Mouse (Mus musculus): Measurements from ENCODE around the gene Wapl.

Gene Wapl

DNA sequence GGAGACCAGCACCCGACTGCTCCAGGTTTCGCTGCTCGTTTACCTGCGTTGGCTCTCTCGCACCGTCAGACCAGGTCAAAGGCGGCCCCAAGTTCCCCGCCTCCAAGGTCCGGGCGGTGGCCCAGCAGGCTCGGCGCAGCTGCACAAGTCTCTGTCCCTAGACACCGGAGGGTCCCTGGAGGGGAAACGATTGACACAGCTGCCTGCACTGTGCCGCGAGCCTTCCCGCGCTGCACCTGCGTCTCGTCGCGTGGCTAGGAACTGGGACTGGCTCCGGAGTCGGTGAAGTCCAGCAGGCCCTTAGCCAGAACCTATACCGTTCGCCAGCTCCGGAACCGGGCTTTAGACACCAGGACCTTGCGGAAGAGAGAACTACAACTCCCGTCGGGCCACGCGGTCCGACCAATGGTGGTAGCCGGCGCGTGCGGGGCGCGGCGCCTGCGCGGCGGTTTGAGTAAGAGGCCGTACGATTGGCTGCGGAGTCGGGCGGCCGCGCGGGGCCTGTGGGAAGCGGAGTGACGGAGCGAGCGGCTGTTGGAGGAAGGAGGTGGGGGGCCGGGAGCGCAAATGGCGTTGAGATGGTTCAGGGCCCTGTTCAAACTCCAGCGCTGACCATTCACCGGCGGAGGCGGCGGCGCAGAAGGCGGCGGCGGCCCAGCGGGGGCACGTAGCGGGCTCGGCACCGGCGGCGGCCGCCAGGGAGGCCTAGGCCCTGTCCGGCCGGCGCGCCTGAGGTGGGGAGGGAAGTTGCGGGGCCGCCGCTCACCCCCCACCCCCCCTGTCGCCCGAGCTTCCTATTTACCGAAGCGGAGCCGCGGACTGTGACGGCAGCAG is at the start of gene Wapl:
Wapl (plus strand) TSS at position 534 of the 834 bp plus-strand sequence.
- DNase-seq (ENCODE audit: low read depth, low spot score): peak; percentile 99

DNA sequence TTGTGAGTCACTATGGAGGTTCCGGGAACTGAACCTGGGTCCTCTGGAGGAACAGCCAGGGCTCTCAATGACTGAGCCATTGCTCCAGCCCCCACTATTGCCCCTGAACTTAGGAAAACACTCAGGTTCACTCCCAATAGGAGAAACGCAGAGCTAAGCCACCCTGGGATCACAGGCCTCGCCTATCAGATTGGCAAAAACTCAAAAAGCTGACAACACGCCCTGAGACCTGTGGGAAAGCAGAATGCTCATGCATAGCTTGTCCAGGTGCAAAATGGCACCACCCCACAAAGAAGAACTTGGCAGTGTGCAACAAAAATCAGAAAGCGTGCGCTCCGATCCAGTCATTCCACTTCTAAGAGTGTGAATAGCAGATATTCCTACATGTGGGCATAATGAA is 46.9 kb upstream of the Wapl start:
- no peak for DNase-seq (ENCODE audit: low read depth, low spot score)

DNA sequence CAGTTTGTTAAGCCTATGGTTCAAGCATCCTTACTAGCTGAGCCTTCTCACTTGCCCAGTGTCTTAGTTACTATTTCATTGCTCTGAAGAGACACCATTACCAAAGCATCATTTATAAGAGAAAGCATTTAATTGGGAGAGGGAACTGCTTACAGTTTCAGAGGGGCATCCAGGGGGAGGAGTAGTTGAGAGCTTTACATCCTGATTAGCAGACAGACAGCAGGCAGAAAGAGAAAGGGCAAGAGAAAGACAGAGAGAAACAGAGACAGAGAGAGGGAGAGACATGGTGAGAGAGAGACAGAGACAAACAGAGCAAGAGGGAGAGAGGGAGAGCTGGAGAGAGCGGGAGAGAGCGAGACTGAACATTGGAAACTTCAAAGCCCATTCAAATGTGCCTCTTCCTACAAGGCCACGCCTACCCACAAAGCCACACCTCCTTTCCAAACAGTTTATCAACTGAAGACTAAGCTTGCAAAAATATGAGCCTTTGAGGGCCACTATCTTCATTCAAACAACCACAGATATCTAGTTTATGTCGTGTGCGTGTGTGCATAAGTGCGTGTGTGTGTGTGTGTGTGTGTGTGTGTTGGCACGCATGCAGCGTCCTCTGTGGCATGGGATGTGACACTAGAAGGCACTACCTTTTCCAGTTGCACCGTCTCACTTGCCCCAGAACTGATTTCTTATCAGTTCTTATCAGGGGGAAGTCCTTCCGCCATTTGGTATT is 40.8 kb upstream of the Wapl start:
- DNase-seq (ENCODE audit: low read depth, low spot score): peak; percentile 69

DNA sequence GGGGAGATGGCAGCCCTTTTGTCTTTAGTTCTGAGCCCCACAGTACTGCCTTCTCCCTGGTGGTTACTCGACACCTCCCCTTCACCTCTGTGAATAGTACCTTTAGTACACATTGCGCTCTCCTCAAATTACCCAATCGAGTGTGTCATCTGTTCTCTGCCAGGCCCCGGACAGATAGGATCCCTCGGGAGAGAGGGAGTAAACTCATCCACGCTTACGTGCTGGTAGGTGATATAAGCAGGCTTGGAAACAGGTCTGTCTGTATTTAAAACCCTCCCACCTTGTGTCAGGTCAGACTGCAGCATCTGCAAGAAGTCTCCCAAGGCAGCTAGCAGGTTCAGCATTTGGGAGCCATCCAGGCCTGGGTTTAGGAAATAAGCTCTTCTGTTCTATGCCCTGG is 38.5 kb upstream of the Wapl start:
- DNase-seq (ENCODE audit: low read depth, low spot score): no peak

DNA sequence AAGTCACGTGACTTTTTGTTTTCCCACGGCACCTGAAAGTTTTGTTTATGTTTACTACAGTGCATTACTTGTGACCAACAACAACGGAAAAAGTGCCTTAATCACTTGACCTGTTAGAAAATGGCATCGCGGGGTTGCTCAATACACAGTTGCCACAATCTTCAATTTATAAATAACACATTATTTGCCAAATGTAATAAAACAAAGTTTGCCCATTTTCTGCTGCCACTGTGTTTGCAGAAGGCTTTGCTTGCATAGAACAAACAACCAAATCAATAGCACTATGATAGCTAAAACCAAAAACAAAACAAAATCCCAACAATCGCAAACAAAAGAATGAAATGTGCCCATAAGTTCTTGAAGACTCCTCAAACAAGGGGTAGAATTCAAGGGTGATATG is 38.0 kb upstream of the Wapl start:
- no peak for DNase-seq (ENCODE audit: low read depth, low spot score)

DNA sequence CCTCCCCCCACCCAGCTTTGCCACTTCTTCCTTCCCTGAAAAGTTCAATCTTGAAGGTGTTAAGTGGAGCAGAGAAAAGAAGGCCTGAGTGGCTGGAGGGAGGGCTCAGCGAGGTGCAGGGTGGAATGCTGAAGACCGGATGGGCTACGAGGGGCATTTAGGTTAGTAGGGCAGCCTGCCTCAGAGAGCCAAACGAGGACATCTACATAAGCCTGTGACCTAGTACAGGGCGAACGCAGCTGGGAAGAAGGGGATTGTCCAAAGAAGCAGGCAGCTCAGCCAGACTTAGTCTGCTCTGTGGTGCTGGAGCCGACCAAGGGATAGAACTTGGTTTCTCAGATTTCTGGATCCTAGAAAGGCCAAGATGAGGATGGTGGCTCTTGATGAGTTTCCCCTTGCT is 29.6 kb upstream of the Wapl start:
- no peak for DNase-seq (ENCODE audit: low read depth, low spot score)

DNA sequence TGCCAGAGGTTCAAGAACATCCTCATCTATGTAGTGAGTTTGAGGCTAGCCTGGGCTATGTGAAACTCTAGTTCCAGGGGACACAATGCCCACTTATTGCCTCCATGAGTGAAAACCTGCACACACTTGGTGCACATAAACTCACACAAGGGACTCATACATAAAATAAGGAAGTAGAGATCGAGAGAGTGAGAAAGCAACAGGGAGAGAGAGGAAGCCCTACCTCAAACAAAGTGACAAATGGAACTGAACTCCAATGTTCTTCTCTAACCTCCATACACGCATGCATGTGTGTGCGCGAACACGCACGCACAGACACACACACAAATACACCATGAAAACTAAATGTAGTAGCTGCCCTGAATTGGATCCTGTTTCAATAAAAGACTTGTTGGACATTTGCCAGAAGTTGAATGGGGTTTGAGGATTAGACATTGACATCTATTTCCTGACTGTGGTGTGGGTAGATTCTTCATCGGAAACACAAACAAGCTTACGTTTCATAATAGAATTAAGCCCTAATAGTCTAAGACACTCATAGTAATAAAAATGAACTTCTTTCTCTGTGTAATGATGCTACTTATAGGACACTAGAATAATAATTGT is 25.8 kb upstream of the Wapl start:
- no peak for DNase-seq (ENCODE audit: low read depth, low spot score)

DNA sequence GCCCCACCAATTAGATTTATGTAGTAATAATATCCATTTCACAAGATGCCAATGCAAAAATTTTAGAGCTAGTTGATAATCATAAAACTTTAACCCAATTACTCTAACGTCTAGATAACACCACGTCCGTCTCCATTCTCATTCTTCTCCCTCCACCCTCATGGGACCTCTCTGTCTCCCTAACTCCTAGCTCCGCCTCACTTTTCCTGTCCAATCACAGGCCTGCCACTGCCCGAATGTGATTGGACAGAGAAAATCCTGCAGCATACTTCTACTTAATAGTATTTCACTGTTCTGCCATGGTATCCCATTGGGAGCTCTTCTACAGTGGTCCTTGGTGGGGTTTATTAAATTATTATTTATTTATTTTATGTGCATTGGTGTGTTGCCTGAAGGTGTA is 16.6 kb upstream of the Wapl start:
- DNase-seq (ENCODE audit: low read depth, low spot score): peak; percentile 74

DNA sequence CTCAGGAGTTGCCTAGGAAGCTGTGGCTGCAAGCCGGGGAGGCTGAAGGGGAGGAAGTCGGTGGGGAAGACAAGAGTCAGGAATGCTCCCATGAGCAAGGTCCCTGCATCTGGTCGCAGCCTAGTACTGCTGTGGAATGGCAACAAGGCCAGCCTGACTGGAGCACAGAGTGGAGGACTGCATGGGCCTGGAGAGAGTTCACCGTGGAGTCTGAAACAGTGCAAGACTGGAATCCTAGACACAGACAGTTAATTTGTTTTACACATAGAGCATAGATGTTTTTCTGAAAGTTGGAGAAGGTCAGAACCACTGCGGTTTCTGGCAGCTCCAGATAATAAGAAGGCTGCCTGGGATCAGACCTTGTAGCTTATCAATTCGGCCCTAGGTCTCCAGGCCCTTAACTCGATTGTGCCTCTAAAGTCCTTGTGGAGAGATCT is 13.4 kb upstream of the Wapl start:
- peak; percentile 50 for DNase-seq (ENCODE audit: low read depth, low spot score)

DNA sequence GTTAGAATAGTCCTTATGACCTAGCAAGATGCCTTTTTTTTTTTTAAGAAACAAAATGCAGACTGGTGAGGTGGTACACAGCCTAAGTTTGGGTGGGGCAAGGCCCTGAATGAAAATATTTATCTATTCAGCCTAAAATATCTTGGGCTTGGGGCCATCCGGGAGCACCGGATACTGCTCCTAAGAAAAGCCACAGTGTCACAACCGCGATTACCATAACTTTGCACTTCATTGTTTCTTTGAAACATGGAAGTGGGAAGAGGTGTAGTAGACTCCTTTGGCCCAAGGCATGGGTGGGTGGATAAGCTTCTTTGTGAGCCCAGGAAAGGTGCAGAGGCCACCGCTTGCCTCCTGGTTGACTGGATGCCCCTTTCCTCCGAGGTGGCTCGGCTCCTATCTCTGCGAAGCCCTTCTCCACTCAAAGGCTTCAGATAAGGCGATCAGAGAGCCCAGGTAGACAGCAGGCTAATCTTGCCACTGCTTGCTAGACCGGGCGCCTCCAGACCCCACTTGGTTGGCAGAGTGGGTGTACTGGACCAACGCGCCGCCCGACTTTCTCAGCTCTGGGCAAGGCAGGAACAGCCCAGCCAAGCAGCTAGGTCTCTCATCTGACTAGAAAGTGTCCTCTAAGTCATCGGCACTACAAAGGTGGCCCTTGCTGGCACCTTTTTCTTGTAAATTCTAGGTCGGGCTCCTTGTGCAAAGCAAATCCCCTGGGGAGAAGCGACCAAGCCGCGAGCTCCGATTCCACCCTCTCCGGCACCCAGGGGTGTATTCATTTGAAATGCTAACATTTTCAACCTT is 12.7 kb upstream of the Wapl start:
- peak; percentile 91 for DNase-seq (ENCODE audit: low read depth, low spot score)

DNA sequence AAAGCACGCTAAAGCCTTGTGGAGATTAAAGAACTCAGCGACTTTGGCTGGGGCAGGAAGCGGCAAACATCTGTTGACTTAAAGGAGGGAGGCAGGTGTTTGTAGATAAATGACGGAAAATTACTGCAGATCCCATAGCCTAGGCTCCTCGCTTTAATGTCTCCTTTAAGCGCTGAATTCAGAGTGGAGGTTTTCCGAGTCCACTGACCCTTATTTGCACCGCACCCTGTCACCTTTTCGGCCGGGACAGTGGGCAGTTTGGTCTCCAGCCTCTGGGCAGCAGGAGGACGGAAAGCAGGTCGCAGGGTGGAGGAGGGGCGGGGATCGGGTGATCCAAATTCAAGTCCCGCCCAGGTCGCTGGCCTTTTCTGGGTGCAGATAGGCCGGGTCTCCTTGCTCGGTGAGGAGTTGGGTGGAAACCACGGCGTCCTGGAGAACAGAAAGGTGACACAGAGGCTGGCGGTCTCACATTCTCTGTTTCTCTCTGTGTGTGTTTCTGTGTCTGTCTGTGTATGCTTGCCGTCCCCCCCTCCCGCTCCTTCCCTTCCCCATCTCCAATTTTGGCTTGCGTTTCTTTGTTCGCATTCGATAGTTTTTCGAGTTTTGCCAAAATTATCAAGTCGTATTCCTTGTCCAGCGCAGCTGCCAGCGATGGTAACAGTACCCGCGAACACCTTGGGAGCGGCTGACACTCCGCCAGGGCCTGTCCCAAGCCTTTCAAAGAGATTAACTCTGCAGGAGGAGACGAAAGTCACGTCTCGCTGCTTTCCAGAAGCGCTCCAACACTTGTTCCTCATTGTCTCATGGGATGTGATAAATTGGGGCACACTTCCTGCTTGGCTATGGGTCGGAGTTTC is 11.9 kb upstream of the Wapl start:
- DNase-seq (ENCODE audit: low read depth, low spot score): peak; percentile 73

DNA sequence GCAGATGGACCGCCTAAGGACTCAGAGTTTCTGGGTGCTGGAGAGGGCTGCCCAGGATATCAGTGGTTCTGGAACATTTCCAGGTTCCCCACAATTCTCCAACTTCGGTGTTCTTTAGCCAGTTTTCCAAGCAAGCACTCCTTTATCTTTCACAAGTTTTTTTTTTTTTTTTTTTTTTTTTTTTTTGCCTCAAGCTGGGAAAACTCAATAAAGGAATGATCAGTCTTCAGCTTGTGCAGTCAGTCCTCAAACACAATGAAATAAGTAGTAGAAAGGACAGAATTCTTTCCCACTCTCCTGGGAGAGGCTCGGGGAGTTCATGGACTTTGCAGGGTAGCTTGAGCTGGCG is 11.3 kb upstream of the Wapl start:
- DNase-seq (ENCODE audit: low read depth, low spot score): no peak

DNA sequence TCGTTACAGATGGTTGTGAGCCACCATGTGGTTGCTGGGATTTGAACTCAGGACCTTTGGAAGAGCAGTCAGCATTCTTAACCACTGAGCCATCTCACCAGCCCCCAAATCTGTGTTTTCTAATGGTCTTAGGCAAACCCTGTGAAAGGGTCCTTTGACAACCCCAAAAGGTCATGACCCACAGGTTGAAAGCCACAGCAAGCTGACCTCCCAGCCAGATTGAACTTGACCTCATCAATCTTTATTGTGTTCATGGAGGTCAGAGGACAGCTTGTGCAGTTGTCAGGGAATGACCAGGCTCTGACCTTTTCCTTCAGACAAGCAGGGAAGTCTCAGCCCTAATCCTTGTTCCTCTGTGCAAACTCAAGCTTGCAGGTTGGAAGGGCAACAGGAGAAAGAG is 10.3 kb upstream of the Wapl start:
- DNase-seq (ENCODE audit: low read depth, low spot score): peak; percentile 71

DNA sequence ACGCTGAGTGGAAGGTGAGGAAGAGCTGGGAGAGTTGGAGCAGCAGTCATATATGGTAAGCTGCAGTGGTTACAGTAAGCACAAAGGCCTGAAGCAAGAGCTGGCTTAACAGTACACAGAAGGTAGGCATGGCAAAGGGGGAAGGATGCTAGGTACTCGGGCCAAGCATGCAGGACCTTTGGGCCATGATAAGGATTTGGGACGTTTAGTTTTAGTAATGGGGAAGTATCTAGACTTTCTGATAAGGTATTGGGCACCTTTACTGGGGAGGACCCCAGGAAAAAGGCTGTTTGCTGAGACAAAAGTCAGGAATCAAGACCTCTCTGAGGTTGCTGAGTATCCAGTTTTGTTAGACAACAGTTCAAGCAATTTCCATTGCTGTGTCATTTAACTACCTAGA is 4.6 kb upstream of the Wapl start:
- no peak for DNase-seq (ENCODE audit: low read depth, low spot score)

DNA sequence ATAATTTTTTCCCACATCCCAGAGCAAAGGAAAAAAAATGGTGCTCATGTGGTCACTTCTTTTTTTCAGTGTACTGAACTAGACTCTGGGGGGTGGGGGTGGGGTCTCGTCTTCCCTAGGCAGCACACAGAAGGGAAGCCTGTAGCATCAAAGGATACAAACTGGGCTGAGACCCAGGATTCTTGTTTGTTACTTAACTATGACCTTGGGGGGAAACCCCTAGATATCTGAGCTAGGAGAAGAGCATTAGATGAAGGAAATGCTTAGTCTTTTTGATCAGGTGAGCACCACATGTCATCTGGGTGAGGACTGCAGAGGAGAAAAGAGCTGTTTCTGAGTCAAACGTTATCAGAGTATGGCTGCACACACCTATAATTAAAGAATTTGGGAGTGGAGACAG is 3.5 kb upstream of the Wapl start:
- no peak for DNase-seq (ENCODE audit: low read depth, low spot score)

DNA sequence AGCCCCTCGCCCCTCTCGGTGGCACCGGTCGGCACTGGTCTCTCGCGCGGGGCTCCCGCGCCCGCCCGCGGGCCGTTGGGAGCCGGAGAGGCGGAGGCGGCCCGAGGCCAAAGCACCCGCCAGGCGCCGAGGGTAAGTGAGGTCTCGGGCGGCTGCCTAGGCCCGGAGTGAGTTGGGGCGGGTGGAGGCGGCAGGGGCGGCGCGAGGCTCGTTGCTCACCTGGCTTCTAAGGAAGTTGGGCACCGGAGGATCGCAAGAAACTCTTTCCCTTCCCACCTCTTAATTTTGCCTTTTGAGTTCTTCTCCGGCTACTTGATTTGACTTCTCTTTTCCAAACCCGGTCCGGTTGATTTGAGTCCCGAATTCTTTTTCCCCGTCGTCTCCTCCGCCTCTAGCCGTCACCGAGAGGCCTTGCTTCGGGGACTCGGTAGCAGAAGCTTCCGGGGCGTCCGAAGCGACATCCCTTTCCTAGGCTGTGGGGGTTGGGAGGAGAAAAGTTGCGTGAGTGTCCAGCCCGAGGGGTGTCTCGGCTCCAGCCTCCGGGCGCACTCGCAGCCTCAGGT is 582 bp downstream of the Wapl start:
- DNase-seq (ENCODE audit: low read depth, low spot score): peak; percentile 64

DNA sequence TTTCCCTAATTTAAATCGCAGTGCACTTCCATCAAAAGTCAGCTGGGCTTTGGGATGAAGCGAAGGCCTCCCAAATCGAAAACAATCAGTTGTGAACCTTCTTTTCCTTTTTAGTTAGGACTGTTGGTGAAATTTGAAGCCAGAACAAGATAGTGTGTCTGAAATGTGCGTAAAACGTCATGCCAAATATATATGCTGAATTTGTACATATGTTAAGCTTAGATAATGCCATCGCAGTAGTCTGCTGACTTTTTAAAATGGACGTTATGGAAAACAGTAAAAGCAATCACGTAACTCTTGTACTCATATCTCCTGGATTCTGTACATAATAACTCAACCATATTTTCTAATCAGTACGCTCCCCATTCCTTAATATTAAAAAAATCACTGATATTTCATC is 1.2 kb downstream of the Wapl start:
- DNase-seq (ENCODE audit: low read depth, low spot score): no peak

DNA sequence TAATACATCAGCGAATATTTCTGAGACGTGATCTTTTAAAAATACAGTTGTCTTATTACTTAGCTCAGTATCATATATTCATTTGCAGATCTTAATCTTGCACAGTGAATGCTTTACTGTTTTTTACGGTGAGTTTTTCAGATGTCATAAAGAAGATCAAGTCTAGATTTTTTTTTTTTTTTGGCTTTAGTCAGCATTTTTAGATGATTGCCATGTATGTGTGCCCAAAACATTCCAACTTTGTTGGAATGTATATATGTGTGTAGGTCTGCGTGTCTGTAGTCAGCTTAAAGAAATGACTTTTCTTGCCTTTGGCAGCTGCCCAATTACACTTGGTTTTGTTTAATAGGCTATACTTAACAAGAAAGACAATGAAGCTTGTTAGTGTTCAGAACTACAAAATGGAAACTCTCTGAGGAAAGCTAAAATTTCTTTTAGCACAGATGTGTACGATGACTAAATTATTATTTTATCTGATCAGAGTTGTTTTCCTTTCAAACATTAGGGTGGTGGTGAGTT is 1.7 kb downstream of the Wapl start:
- DNase-seq (ENCODE audit: low read depth, low spot score): no peak

DNA sequence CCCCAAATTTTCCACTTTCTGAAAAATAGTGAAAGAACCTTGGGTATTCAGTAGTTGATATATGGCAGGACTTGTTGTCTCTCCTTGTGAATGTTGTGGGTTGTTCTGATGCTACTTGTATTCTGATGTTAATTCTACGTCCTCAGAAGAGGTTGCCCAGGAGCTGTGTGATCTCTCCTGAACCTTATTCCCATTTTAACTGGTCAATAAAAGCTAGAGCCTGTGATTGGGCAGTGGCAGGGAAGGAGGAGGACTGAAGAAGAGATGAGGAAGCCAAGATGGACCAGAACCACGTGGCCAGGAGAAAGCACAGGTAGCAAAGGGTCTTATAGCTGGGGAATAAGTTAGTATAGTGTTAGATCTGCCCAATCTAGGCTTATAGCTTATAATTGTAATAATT is 7.1 kb downstream of the Wapl start:
- no peak for DNase-seq (ENCODE audit: low read depth, low spot score)

DNA sequence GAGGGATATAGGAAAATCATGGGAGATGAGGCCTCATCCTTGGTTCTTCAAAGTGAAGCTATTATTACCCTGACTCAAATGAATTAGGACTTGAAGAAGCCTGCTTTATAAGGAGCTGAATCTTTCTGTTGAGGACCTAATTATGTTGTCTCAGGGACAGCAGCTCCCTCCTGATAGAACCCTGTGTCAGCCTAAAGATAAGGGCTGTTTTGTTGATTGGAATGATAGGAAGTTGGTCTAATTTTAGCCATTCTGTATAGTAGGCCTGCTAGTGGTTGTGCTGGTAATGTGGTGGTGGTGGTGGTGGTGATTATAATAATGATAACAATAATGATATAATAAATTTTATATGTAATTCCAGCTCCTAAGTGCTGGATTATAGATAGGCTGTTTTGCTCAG is 11.3 kb downstream of the Wapl start:
- no peak for DNase-seq (ENCODE audit: low read depth, low spot score)

All from ZHBTc4 (cell line).